Mouse (Mus musculus): ENCODE measurements around the gene Txndc12. TPM values are rescaled to one million over a fixed set of nuclear protein-coding genes. Genes with fewer than 3 reads are reported as not detected.

The Txndc12 gene
- total RNA-seq, 1 experiment from 2014 or later = 75.5 TPM

Other genes with a start within 250 kb of the Txndc12 start
- gene Cc2d1b, start 214.7 kb upstream of the Txndc12 start, total RNA-seq (2021) = 55.9 and 66.4 TPM in 2 replicates
- gene 3110021N24Rik, start 115.0 kb upstream of the Txndc12 start, total RNA-seq (2021) = 0.61 and 1.2 TPM in 2 replicates
- 31.5 and 31.6 TPM in 2 replicates for gene Zfyve9, start 53.8 kb upstream of the Txndc12 start, total RNA-seq (2021)
- 94.9 and 144 TPM in 2 replicates for gene Btf3l4, start 987 bp upstream of the Txndc12 start, total RNA-seq (2021)
- 32.4 and 33.4 TPM in 2 replicates for gene Kti12, start 13.2 kb downstream of the Txndc12 start, total RNA-seq (2021)
- not detected in 2 replicates for gene A730015C16Rik, start 14.0 kb downstream of the Txndc12 start, total RNA-seq (2021)
- 29.5 and 41.9 TPM in 2 replicates for gene Rab3b, start 44.5 kb downstream of the Txndc12 start, total RNA-seq (2021)
- gene Nrd1, start 166.1 kb downstream of the Txndc12 start, total RNA-seq (2021) = 119 and 126 TPM in 2 replicates